Mouse (Mus musculus) embryo, embryonic 10 days (tissue): ENCODE measurements around the gene Clic6.

ENCODE experiments used
- DNase-seq: peaks from one replicate; pipeline ENCODE4 v3.0.0-alpha.2; 2015; ENCODE audit warnings: low spot score

The Clic6 gene

DNA sequence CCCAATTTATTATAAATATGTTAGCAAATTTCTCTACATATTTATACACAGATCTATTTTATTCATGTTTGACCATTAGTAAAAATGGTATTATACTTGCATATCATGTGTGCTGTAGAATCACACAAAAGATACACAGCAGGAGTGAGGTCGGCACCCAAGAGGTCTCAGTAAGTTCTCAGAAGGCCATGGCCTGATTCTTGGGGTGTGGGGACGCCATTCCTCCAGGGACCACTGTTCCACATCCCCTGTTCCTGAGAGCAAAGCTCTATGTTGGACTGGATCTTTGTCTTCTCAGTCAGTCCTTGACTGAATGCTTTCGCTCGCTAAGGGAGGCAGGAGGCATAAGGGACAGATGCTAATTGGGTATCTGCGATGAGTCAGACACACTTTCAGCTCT, at the start of gene Clic6:
Gene Clic6 (plus strand): TSS at position 301 of the 400 bp plus-strand sequence.
- DNase-seq, result no peak

DNA sequence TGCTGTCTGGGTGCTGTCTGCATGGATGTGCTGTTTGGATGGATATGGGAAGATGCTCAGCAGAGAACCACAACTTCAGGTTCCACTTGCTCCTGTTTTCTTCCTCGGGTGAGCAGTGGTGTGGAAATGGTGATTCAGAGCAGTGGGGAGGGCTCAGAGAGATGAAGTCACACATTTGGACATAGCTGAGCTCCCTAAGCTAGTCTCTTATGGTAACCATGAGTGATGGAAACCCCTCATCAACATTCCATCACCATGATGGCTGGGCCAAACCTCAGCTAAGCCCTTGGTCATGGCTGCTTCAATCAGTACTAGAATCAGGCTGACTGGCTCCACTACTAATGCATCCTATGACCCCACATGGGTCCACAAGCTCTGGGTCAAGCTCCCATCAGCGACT, 45.8 kb upstream of the Clic6 start:
- no peak for DNase-seq

DNA sequence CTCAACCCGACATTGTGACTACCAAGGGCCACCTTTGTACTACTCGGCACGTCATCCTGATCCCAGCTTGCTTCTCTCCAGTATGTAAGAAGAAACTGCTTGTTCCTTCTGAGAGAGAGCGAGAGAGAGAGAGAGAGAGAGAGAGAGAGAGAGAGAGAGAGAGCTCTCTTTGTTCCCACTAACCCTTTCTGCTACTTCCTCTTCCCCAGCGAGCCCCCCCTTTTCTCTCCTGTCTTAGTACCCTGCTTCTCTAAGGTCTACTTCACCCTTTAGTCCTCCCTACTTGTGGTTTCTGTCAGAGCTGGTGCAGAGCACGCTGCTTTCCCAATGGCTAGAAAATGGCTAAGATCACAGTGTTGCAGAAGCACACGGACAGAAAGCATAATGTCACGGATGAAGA, 45.3 kb upstream of the Clic6 start:
- DNase-seq, result no peak

DNA sequence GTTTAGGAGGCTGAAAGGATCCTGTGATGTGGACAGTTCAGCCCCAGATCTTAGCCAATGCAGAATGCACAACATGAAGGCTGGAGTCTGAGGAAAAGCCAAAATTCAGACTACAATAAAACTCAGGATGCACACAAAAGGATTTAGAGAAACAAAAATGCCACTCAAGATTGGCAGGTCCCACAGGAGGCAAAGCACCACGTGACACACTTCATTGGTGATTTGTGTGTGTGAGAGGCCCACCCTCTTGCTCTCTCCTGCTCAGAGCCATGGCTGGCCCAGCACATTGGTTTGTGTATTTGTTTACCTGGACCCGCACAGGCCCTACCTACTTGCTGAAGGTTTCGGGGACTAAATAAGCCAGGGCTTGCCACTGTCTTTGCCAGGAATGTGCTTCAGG, 44.3 kb upstream of the Clic6 start:
- no peak for DNase-seq

DNA sequence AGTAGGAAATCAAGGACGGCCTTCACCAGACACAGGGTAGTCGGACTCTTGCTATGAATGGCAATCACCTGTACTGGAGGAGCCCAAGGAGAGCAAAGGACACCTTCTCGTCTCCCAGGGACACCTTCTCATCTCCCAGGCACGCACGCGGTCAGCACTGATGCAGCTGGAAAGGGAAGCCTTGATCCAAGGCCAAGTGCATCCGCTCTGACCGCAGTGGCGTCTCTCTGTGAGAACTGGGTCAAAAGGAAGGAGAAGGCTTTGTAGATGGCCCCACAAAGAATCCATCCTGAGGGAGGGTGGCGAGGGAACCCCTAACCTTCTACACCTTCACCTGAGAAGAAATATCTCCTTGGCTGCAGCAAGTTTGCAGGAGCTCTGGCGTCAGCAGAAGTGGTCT, 43.4 kb upstream of the Clic6 start:
- no peak for DNase-seq

DNA sequence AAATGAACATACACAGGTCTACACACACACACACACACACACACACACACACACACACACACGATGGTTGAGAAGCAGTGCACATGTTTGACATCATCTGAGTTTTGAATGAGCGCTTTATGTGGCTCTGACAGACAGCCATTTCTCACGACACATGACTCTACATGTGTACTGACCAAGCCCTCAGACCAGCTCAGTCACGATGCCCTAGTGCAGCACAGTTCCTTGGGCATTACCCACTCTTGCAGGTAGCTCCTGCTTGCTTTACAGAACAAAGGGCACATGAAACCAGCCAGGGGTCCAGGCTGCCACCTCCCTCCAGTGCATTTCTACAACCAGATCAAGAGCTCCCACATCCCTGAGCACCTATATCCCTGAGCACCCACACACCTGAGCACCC, 42.6 kb upstream of the Clic6 start:
- DNase-seq, result no peak

DNA sequence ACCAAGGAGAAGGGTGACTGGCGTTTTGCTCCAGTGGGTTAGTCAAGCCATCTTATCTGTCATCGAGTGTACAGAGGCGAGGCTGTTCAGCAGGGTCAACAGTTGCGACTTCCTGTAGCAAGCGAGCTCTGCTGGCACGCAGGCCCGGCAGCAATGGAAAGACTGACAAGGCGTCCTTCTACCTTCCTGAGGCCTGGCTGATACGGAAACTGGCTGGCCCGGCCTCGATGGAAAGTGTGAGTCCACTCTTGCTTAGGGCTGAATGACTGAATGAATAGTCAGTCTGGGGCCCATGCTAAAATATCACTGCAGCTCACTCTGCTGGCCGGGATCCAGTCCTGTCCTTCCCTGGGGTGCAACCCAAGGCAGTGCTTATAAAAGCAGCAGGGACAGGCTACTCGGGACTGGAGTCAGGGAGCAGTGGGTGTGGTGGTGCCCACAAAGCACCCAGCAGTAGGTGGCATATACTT, 41.9 kb upstream of the Clic6 start:
- peak; percentile 34 for DNase-seq

DNA sequence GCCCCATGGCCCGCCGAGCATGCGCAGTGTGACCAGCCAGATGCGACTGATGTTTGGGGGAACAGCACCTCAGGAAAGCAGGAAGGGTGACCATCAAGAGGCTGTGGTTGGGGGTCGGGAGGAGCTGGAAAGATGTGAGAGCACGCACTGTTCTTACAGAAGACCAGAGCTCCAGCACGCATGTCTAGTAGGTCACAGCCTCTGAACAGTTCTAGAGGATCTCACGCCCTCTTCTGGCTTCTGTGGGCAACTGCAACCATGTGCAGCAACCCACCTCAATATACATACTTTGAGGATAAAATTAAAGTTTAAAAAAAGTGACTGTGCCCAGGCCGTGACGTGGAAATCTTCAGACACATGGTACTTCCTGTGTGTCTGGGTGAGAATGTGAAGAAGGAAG, 40.2 kb upstream of the Clic6 start:
- peak; percentile 79 for DNase-seq

DNA sequence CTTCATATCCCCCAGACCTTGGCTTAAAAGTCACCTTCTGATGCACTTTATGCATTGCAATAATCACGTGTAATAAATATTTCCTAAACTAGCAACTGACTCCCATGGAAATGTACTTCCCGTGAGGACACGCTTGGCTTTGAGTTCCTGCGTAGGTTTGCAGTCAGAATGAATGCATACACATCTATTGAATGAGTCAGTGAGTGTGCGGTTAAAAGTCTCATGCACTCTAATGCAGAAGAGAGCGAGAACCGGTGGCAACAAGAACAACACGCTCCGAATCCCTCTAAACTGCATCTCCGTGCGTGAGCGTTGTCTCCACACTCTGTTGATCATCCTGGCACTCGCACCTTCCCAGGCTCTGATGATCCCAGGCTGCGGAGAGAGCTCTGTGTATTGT, 36.5 kb upstream of the Clic6 start:
- DNase-seq, result no peak

DNA sequence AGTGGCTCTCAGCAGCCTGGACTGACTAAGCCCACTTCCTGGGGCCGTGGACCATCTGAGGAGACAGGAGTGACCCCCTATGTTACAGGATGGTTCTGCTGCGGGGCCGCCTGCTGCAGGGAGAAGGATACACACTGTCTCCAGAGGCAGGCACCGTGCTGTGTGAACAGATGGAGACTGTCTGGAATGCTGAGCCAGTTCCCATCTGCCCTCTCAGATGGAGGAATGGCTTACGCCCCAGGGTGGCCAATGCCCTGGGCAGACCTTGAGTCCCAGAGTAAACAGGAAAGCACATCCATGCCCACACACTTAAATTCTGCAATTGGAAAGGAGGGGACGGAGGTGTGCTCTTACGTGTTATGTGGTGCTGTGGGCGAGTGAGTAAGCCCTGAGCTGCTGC, 35.2 kb upstream of the Clic6 start:
- DNase-seq, result no peak

DNA sequence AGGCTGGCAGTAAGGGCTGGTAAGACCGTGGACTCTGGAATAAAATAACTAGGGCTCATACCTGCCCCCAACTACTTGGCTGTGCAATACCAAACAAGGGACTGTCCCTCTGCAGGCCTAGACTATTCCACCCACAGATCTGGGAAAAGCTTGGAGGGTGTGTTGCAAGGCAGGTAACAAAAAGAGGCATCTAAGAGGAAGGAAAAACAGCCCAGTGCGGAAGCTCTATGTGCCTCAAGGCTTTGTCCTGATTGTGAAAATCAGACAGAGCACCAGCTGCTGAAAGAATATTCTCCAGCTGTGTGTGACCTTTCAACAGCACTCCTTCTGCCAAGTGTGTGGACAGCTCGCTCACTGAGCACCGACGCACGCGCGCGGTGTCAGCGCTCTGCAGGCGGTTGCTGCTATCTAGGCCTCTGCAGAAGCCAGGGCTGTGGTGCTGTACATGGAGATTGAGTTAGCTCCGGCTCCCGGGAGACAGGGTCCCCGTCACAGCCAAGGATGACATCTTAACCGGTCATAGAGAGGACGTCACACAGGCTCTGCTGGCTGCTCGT, 33.9 kb upstream of the Clic6 start:
- DNase-seq, result no peak

DNA sequence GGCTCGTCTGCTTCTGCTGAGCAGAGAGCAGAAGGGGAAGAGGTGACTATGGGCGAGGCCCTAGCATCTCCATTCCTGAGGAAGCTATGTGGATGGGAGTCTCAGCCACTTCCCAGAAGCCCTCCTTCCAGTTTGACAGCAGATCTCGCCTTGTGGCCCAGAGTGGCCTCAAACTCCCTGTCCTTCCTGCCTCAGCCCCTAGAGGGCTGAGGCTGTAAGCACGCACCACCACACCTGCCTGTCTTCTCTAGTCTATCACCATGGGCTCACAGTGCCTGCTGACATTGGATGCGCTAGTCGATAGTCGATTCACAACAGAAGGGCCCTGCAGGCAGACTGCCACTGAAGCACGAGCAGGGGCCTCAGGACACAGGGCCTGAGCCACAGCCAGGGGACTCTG, 32.9 kb upstream of the Clic6 start:
- peak; percentile 26 for DNase-seq

DNA sequence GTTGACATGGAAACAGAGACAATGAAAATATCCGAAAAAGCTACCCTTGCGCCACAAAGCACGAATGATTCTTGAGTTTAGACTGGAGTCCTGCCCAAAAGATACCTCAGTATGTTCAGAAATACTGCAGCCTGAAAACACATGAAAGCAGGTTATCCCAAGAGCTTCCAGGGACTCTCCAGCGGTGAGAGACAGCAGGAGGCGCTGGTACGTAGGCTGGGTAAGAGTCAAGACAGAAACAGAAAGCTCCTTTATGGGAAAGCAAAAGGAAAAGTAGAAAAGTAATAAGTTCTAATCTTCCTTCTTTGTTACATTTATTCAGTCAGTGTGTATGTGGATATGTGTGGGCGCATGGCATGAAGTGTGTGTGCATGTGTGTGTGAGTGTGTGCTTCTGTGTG, 31.5 kb upstream of the Clic6 start:
- no peak for DNase-seq

DNA sequence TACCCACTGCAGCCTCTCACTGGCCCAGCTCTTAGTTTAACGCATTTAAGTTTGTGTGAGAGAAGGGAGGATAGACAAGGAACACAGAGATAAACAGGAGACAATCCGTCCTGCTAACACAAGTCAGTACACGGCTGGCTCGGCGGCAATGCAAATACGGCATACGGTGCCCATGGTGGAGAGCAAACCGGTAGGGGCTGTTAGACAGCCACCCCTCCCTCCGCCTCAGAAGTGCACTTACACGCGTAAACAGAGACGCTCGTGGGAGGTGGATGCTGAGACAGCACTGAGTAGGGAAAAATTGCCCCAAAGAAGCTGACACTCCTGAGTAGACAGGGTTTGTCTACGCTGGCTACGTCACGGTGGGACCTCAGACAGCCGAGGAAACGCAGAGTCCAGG, 31.0 kb upstream of the Clic6 start:
- DNase-seq, result no peak

DNA sequence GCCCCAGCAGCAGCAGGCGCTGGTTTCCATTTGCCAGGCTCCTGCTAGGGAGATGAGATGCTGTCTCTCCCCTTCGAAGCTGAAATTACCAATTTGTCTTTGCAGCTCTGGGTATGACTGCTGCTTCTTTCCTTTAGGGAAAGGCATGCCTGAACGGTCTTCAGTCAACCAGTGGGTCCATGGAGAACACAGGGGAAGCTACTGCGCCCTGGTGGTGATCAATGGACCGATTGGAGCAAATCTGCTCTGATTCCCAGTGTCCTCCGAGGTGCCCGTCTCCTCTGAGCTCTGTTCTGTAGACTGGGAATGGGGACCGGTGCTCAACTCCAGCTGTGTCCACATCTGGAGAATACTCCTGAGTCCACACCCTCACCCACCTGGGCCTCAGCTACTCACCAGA, 30.0 kb upstream of the Clic6 start:
- peak; percentile 25 for DNase-seq

DNA sequence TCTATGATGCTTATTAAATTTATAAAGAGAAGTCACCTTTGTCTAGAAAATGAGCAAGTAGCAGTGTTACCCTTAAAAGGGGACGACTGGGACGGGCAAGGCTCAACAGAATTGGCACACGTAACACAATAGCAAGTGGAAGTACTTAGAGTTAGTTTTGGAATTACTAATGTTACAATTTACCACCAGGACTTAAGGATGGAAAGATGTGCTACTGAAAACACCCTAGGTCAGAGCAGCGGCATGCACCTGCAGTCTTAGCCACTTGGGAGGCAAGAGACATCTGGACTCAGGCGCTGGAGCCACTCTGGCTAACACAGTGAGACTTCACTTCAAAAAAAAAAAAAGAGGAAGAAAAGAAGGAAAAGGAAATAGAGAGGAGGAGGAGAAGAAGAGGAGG, 29.6 kb upstream of the Clic6 start:
- no peak for DNase-seq

DNA sequence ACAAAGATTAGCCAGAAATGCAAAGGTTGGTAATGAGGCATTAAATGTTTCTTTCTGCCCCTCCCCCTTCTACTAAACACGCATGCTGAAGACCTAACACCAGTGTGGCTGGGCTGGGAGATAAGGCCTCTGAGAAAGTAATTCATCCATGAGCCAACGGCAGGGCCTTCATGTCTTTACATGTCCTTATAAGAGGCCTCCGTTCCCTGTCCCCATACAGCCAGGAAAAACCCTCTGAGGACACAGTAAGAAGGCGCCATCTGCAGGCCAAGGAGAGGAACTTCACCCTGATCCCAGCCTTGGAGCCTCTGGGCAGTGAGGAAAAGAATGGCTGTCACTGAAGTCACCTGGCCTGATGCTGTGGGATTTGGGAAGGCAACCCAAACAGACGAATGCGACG, 27.9 kb upstream of the Clic6 start:
- peak; percentile 84 for DNase-seq

DNA sequence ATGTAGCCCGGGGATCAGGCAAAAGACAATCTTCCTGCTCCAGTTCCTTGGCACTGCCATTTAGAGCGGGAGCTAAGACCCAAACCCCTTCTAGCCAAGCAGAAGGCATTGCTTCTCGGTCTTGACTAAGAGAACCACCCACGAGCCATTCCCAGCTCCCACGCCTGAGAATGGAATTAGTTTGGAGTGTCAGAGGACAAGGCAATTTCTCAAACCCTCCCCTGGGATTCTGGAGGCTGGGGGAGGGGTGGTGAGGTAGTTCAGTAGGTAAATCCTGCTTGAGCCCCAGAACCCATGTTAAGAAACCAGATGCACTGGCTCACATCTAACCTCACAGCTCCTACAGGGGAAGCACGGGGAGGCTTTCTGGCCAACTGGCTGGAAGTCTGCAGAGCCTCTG, 24.1 kb upstream of the Clic6 start:
- no peak for DNase-seq

DNA sequence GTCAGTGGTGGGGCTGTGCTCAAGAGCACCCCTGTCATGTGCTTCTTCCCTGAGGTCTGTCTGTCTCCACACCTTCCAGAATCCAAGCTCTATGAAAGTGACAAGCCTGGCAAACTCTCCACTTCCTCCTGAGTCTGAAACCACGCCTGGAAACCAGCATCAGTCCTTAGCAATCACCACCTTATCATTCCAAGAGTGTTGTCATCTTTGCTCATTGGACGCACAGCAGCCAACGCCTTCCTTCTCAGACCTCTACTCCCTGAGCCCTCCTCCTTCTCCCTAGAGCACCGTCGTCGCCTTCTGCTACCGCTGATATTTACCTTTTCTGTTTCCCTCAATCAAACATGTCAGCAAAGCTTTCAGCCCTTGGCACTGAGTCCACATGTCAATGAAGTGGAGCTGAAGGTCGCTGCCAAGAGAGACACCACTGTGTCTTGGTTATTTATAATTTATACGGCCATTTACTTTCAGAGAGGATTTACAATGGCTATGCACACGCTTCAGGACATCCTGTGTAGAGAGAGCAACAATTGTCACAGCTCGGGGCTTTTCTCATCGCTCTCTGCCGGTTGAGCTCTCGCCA, 21.1 kb upstream of the Clic6 start:
- no peak for DNase-seq

DNA sequence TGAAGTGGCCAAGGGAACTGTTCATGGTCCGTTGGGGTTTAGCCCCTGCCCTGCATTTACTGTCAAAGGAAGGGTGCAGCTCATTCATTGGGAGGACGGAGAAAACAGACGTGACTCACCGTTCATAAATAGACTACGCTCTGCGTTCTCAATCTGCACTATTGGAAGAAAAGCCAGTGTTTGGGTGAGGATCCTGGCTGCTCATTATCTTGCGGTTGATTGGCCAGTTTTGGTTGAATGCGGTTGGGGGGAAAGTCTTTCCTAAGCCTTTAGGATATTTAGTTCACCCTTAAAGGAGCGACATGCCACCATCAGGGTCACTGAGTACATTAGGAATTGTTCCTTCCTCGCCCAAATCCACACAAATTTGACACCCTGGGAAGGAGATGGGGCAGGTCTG, 20.3 kb upstream of the Clic6 start:
- DNase-seq, result no peak

DNA sequence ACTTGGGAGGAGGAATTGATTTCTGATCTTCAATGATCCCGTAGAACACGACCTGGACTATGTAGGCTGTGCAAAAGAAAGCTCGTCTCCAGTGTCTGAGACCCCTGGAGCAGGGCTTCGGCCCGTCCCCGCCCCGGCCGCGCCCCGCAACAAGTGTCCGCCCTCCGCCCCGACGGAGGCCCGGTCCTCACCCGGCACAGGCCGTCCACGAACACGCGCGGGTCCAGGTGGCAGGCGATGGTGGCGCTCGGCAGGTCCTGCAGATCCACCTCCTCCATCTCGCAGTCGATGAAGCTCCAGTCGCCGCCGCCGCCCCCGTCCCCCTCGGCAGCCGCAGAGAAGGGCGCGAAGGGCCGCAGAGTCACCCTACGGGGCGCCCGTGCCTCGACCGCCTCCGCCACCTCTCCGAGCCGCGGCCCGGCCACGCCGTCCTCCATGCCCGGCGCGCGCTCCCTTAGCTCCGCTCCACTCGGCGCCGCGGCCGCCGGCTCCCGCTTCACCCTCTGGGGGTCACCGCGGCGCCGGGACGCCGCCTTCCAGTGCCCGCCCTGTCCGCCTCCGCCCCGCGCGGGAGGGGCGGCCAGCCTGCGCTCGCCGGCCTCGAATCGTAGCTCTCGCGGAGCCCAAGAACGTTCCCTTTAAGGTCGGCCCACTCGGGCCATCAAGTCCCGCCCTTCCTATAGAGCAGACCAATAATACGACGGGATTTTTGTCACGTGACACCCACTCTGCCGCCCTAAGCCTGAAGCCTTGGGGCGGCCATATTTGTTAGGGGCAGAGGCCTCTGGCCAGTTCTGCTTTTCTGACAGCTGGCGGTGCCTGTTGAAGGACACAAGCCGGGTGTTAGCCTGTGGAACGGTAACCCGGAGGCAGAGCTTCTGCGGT, 19.7 kb upstream of the Clic6 start:
- peak; percentile 98 for DNase-seq

DNA sequence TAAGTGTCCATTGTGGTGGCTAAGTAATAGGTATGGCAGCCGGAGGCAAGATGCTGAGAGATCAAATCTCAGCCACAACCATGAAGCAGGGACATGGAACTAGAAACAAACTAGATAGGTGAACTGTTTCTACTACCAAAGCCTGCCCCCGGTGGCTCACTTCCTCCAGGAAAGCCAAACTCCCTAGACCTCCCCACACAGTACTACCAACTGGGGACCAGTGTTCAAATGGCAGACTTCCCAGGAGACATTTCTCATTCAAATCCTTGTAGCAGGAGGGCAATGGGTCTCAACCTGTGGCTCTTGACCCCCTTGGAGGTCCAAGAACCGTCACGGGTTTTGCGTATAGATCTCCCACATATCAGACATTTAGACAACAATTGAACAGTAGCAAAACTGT, 18.5 kb upstream of the Clic6 start:
- no peak for DNase-seq

DNA sequence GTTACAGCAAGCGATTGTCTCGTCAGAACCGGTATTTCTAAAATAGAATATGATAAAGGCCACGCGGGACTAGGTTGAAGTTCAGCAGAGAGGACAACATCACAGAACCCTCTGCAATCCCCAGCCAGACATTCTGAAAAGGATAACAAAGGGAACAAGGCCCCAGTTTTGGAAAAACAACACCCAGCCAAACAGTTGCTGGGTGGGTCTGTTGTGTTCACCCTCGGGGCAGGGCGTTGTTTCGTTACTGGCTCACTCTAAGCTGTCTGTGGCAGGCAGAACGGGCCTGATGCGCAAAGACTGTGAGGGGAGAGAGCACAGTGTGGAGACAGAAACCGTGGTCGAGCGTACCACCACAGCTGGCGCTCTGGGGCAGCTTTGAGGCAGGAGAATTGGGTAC, 17.1 kb upstream of the Clic6 start:
- DNase-seq, result no peak

DNA sequence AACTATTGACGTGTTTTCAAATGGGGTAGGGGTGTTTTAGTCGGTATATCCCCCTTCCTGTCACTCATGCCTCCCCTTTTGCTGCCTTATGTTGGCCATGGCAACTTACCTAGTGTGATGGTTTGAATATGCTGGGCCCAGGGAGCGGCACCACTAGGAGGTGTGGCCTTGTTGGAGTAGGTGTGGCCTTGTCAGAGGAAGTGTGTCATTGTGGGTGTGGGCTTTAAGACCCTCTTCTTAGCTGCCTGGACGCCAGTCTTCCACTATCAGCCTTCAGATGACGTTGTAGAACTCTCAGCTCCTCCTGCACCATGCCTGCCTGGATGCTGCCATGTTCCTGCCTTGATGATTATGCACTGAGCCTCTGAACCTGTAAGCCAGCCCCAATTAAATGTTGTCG, 14.8 kb upstream of the Clic6 start, which contains the start of gene Rcan1:
Gene Rcan1 (minus strand): TSS at position 162 of the 400 bp plus-strand sequence.
- DNase-seq, result no peak
